Mouse (Mus musculus): ENCODE measurements around the gene Krt27.

DNA sequence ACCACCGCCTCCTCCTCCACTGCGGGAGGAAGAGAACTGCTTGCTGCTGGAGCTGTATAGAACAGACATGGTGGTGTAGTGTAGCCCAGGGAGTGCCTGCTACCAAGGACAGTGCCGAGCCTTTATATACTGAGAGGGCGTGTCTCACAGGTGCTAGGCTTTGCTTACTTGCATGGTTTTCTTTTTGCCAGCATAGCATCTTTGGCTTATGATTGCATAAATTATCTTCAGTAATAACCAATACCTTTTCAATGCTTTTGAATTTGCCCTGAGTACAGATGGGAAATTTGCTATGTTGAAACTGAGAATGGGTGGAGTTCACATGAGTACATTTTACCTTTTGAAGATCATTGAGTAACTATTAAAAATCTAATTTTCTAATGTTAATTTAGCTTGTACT lies 38.4 kb upstream of the Krt27 start, which contains the start of gene Krt10:
- no peak for TF ChIP-seq GATA1 (IDR thresholded peaks at IDR 0.05; ENCODE audit: borderline replicate concordance, low read length)
- no peak for TF ChIP-seq FLI1 (IDR thresholded peaks at IDR 0.05; ENCODE audit: low read length)

All from megakaryocyte, embryonic 14.5 days (primary cell).